Mouse (Mus musculus): Measurements from ENCODE around the gene Ip6k3. TPM values are rescaled to one million over a fixed set of nuclear protein-coding genes. Genes with fewer than 3 reads are reported as not detected.

Ip6k3 gene
- polyA plus RNA-seq, 1 experiment from 2014 or later, result 0.44 TPM

GRCm38 (mm10) chr17:27129819-27130218, 37.8 kb downstream of the Ip6k3 start:
- Histone ChIP-seq H3K27me3 (no peaks in the 10 kb centered on the region), H3K4me2 (no peak overlapping the region), H3K27ac (no peak overlapping the region), H3K36me3 (peaks cover 9% of the 10 kb centered on the region), H3K4me3 (no peak overlapping the region), H3K9ac (no peak overlapping the region), H3K4me1 (peaks cover 60% of the 10 kb centered on the region), H3K9me3 (no peaks in the 10 kb centered on the region)
- 72% methylated on average over 7 of the region's 7 CpGs for WGBS
- ATAC-seq (ENCODE audit: insufficient number of reproducible peaks, low FRiP score, low TSS enrichment, low read depth), result no peak

- Histone ChIP-seq H3K36me3 (peaks cover 13% of the 10 kb centered on the region), H3K4me2 (no peak overlapping the region), H3K9ac (no peak overlapping the region), H3K4me3 (no peak overlapping the region), H3K4me1 (peaks cover 58% of the 10 kb centered on the region), H3K9me3 (no peaks in the 10 kb centered on the region), H3K27ac (no peak overlapping the region), H3K27me3 (no peaks in the 10 kb centered on the region)
- no peak for ATAC-seq (ENCODE audit: insufficient number of reproducible peaks, low FRiP score, low TSS enrichment, low read depth)
- 65% methylated on average over 13 of the region's 13 CpGs for WGBS
These were observed 38.3 kb downstream of the Ip6k3 start for GRCm38 (mm10) chr17:27129291-27129690.

DNA sequence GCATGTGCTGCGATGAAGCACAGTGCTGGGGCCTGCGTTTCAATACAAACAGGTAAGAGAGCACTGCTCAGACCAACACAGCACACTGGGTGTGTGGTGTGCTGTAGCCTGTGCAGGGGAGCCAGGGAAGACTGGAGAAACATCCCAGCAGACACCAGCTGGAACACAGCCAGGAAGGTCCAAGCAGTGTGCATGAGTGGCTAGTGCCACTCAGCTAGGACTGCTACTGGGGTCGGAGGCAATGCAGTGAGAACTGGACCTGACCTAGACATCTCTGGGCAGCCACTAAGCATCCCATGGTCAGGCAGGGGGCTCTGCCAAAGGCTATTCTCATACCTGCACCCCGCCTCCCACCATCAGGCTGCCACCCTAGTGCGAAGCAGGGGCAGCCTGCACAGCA, 39.4 kb downstream of the Ip6k3 start:
- H3K4me1 ChIP-seq, result peaks cover 50% of the 10 kb centered on the region
- ATAC-seq (ENCODE audit: insufficient number of reproducible peaks, low FRiP score, low TSS enrichment, low read depth), result no peak
- WGBS, result 93% methylated on average over 5 of the region's 5 CpGs

GRCm38 (mm10) chr17:27126974-27127373, 40.6 kb downstream of the Ip6k3 start:
- no peaks in the 10 kb centered on the region for H3K27me3 ChIP-seq
- WGBS, result 79% methylated on average over 10 of the region's 10 CpGs
- no peak overlapping the region for H3K4me2 ChIP-seq
- peaks cover 39% of the 10 kb centered on the region for H3K4me1 ChIP-seq
- no peak overlapping the region for H3K27ac ChIP-seq
- no peak overlapping the region for H3K9ac ChIP-seq
- no peak for ATAC-seq (ENCODE audit: insufficient number of reproducible peaks, low FRiP score, low TSS enrichment, low read depth)
- peaks cover 36% of the 10 kb centered on the region for H3K36me3 ChIP-seq
- H3K9me3 ChIP-seq, result no peaks in the 10 kb centered on the region
- no peak overlapping the region for H3K4me3 ChIP-seq

More for the DNA sequence above, 39.4 kb downstream of the Ip6k3 start:
- H3K4me3 ChIP-seq, result no peak overlapping the region
- H3K27ac ChIP-seq, result no peak overlapping the region
- H3K36me3 ChIP-seq, result peaks cover 24% of the 10 kb centered on the region
- no peak overlapping the region for H3K4me2 ChIP-seq
- no peak overlapping the region for H3K9ac ChIP-seq
- H3K27me3 ChIP-seq, result no peaks in the 10 kb centered on the region
- no peaks in the 10 kb centered on the region for H3K9me3 ChIP-seq

- peaks cover 43% of the 10 kb centered on the region for H3K36me3 ChIP-seq
- H3K4me1 ChIP-seq, result peaks cover 32% of the 10 kb centered on the region
- ATAC-seq (ENCODE audit: insufficient number of reproducible peaks, low FRiP score, low TSS enrichment, low read depth), result no peak
- H3K9ac ChIP-seq, result no peak overlapping the region
- H3K4me2 ChIP-seq, result no peak overlapping the region
- no peak overlapping the region for H3K4me3 ChIP-seq
- no peak overlapping the region for H3K27ac ChIP-seq
- WGBS, result 84% methylated on average over 11 of the region's 11 CpGs
- no peaks in the 10 kb centered on the region for H3K27me3 ChIP-seq
- H3K9me3 ChIP-seq, result no peaks in the 10 kb centered on the region
These were observed 41.9 kb downstream of the Ip6k3 start for GRCm38 (mm10) chr17:27125669-27126202.

DNA sequence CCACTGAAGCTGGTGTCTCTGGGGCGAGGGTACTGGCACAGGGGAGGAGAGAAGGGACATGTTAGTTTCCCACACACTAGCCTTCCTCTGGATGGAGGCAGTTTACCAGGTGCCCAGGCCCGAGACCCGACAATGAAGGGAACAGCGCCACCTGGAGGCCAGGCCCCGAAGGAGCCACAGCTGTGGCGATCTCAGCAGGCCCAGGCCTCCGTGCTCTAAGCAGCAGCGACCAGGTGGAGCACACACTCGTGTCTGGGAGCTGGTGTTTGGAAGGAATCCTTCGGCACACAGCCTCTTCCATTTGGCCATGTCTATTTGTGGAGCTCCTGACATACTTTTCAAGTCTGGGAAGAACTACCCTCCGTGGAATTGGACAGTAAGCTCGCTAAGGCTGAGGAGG, 42.4 kb downstream of the Ip6k3 start:
- no peak overlapping the region for H3K27ac ChIP-seq
- no peaks in the 10 kb centered on the region for H3K27me3 ChIP-seq
- no peaks in the 10 kb centered on the region for H3K9me3 ChIP-seq
- no peak for ATAC-seq (ENCODE audit: insufficient number of reproducible peaks, low FRiP score, low TSS enrichment, low read depth)
- H3K36me3 ChIP-seq, result peaks cover 43% of the 10 kb centered on the region
- 34% methylated on average over 12 of the region's 12 CpGs for WGBS
- H3K4me3 ChIP-seq, result no peak overlapping the region
- H3K9ac ChIP-seq, result no peak overlapping the region
- peaks cover 30% of the 10 kb centered on the region for H3K4me1 ChIP-seq
- no peak overlapping the region for H3K4me2 ChIP-seq

- Histone ChIP-seq H3K4me2 (no peak overlapping the region), H3K27me3 (no peaks in the 10 kb centered on the region), H3K9ac (no peak overlapping the region), H3K9me3 (no peaks in the 10 kb centered on the region), H3K4me1 (peaks cover 25% of the 10 kb centered on the region), H3K36me3 (peaks cover 54% of the 10 kb centered on the region), H3K27ac (no peak overlapping the region), H3K4me3 (no peak overlapping the region)
- no peak for ATAC-seq (ENCODE audit: insufficient number of reproducible peaks, low FRiP score, low TSS enrichment, low read depth)
- WGBS, result 86% methylated on average over 7 of the region's 7 CpGs
These were observed 43.7 kb downstream of the Ip6k3 start for GRCm38 (mm10) chr17:27123813-27124375.

- no peak for ATAC-seq (ENCODE audit: insufficient number of reproducible peaks, low FRiP score, low TSS enrichment, low read depth)
- no peak overlapping the region for H3K4me3 ChIP-seq
- 95% methylated on average over 2 of the region's 2 CpGs for WGBS
- H3K27ac ChIP-seq, result no peak overlapping the region
- H3K27me3 ChIP-seq, result no peaks in the 10 kb centered on the region
- H3K9me3 ChIP-seq, result no peaks in the 10 kb centered on the region
- no peak overlapping the region for H3K4me2 ChIP-seq
- H3K4me1 ChIP-seq, result peaks cover 22% of the 10 kb centered on the region
- H3K9ac ChIP-seq, result no peak overlapping the region
- H3K36me3 ChIP-seq, result peaks cover 61% of the 10 kb centered on the region
These were observed 44.5 kb downstream of the Ip6k3 start for GRCm38 (mm10) chr17:27123103-27123502.

DNA sequence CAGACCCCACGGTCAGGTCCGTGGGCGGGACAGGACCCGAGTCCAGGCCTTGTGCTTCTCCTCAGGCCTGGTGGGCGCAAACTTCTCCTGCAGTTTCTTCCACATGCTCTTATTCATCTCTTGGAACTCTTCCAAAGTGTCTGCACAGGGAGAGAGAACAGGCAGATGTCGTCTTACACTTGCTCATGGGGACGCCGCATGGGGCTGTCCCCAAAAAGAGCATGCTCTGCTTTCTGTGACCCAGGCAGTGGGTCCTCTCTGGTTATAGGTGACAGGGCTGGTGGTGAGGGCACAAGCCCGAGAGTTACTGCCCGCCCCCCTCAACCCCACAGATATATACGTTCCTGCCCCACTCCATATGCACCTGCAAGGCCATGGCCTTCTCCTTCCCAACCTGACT, 44.9 kb downstream of the Ip6k3 start:
- ATAC-seq (ENCODE audit: insufficient number of reproducible peaks, low FRiP score, low TSS enrichment, low read depth), result no peak
- H3K9ac ChIP-seq, result no peak overlapping the region
- peaks cover 21% of the 10 kb centered on the region for H3K4me1 ChIP-seq
- no peak overlapping the region for H3K4me2 ChIP-seq
- H3K4me3 ChIP-seq, result no peak overlapping the region
- H3K9me3 ChIP-seq, result no peaks in the 10 kb centered on the region
- H3K36me3 ChIP-seq, result peaks cover 65% of the 10 kb centered on the region
- no peaks in the 10 kb centered on the region for H3K27me3 ChIP-seq
- no peak overlapping the region for H3K27ac ChIP-seq
- 73% methylated on average over 11 of the region's 11 CpGs for whole genome bisulfite sequencing

DNA sequence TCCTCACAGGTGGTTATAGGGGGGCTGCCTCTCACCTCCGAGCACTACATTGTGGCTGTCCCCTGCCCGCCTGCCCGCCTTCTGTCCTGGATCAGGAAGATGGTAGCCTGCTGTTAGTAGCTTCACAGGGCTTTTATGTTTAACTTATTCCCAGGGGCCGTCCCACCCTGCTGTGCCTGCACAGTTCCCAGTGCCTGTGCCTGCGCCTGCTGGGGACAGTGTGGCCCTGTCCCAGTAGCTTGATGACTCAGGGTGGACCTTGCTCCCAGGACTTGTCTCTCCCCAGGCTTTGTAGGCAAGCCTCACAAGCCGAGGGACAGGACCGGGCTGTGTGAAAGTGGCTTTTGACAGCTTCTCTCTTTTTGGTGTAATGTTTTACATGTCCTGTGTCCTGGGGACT, 45.8 kb downstream of the Ip6k3 start:
- 78% methylated on average over 7 of the region's 7 CpGs for WGBS
- H3K4me3 ChIP-seq, result no peak overlapping the region
- H3K4me1 ChIP-seq, result peaks cover 18% of the 10 kb centered on the region
- H3K36me3 ChIP-seq, result peaks cover 75% of the 10 kb centered on the region
- H3K27me3 ChIP-seq, result no peaks in the 10 kb centered on the region
- ATAC-seq (ENCODE audit: insufficient number of reproducible peaks, low FRiP score, low TSS enrichment, low read depth), result no peak
- H3K27ac ChIP-seq, result no peak overlapping the region
- H3K4me2 ChIP-seq, result no peak overlapping the region
- no peak overlapping the region for H3K9ac ChIP-seq
- H3K9me3 ChIP-seq, result no peaks in the 10 kb centered on the region

GRCm38 (mm10) chr17:27121266-27121665, 46.3 kb downstream of the Ip6k3 start:
- H3K27ac ChIP-seq, result no peak overlapping the region

DNA sequence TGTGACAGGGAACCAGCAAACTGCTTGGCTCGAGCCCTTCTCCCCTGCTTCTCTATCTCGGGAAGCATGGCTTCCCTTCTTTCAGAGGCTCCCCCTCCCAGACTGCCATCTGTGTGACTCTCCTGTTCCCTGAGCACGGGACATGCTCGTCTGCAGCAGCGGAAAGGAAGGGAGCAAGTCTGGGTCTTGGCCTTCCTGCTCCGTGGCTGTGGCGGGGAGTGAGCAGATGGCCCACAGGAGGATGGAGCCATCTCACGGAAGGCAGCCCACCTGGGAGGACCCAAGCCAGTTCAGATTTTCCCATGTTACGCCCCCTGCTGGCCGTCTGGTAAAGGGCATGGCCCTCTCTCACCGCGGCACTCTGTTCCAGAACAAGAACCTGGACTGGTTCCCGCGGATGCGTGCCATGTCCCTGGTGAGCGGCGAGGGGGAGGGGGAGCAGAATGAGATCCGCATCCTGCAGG, 47.0 kb downstream of the Ip6k3 start:
- Histone ChIP-seq H3K36me3 (peaks cover 82% of the 10 kb centered on the region), H3K9me3 (no peaks in the 10 kb centered on the region), H3K27me3 (no peaks in the 10 kb centered on the region), H3K9ac (no peak overlapping the region), H3K4me2 (no peak overlapping the region), H3K27ac (no peak overlapping the region), H3K4me1 (peaks cover 17% of the 10 kb centered on the region), H3K4me3 (no peak overlapping the region)
- no peak for ATAC-seq (ENCODE audit: insufficient number of reproducible peaks, low FRiP score, low TSS enrichment, low read depth)
- WGBS, result 15% methylated on average over 18 of the region's 18 CpGs

More at GRCm38 (mm10) chr17:27121266-27121665, 46.3 kb downstream of the Ip6k3 start:
- peaks cover 80% of the 10 kb centered on the region for H3K36me3 ChIP-seq
- no peak overlapping the region for H3K4me3 ChIP-seq
- no peak for ATAC-seq (ENCODE audit: insufficient number of reproducible peaks, low FRiP score, low TSS enrichment, low read depth)
- 65% methylated on average over 14 of the region's 14 CpGs for WGBS
- H3K9ac ChIP-seq, result no peak overlapping the region
- peaks cover 17% of the 10 kb centered on the region for H3K4me1 ChIP-seq
- no peaks in the 10 kb centered on the region for H3K27me3 ChIP-seq
- no peak overlapping the region for H3K4me2 ChIP-seq
- no peaks in the 10 kb centered on the region for H3K9me3 ChIP-seq

Measured in limb, embryonic 15.5 days (tissue).